Mouse (Mus musculus): ENCODE results near the gene Cldn19. TPM values are rescaled to one million over a fixed set of nuclear protein-coding genes. Genes with fewer than 3 reads are reported as not detected.

The Cldn19 gene
- polyA plus RNA-seq, 1 experiment from 2014 or later = not detected

DNA sequence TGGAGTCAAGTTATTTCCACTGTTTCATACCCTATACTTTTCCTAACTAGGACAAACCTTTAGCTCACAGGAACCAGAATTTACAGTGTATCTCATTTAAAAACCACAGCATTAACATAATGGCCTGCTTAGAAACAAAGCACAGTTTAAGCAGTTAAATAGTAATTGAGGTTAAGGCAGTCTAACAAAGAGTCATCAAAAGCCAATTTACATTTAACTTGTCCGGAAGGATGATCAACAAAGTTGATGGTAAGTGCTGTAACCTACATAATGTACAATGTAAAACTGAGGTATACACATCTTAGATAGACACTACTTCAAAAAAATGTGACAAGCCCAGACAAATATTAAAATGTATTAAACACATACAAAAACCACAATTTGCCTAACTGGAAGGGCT lies 36.7 kb downstream of the Cldn19 start:
- no peak overlapping the region for H3K27ac ChIP-seq (replicated peaks)
- H3K27me3 ChIP-seq (ENCODE audit: control insufficient read depth, insufficient read depth, low read length) = no peaks in the 10 kb centered on the region
- no peaks in the 10 kb centered on the region for H3K36me3 ChIP-seq (ENCODE audit: control insufficient read depth, insufficient read depth, low read length)
- TF ChIP-seq EP300 (optimal IDR thresholded peaks at IDR 0.05) (no peak), CTCF (IDR thresholded peaks at IDR 0.05; ENCODE audit: low read depth) (no peak)
- peak overlapping the region; percentile 90 for H3K4me2 ChIP-seq (replicated peaks; ENCODE audit: low read depth)
- H3K9ac ChIP-seq (ENCODE audit: low read length) = peak overlapping the region; percentile 81; the same call in 1 of the 2 replicates
- 67% methylated on average over 1 of the region's 1 CpGs for WGBS
- DNase-seq (ENCODE audit: low spot score) (no peak), ATAC-seq (ENCODE audit: low FRiP score, low TSS enrichment) (no peak)
- H3K4me1 ChIP-seq (replicated peaks; ENCODE audit: control insufficient read depth, insufficient read depth) = 0 out of 2 replicates have a peak, but pooled peaks cover 4% of the 10 kb centered on the region
- no peaks in the 10 kb centered on the region for H3K9me3 ChIP-seq (ENCODE audit: control insufficient read depth, low read length)
- peak overlapping the region; percentile 83; the same call in 1 of the 2 replicates for H3K4me3 ChIP-seq (ENCODE audit: low read depth, low read length)

DNA sequence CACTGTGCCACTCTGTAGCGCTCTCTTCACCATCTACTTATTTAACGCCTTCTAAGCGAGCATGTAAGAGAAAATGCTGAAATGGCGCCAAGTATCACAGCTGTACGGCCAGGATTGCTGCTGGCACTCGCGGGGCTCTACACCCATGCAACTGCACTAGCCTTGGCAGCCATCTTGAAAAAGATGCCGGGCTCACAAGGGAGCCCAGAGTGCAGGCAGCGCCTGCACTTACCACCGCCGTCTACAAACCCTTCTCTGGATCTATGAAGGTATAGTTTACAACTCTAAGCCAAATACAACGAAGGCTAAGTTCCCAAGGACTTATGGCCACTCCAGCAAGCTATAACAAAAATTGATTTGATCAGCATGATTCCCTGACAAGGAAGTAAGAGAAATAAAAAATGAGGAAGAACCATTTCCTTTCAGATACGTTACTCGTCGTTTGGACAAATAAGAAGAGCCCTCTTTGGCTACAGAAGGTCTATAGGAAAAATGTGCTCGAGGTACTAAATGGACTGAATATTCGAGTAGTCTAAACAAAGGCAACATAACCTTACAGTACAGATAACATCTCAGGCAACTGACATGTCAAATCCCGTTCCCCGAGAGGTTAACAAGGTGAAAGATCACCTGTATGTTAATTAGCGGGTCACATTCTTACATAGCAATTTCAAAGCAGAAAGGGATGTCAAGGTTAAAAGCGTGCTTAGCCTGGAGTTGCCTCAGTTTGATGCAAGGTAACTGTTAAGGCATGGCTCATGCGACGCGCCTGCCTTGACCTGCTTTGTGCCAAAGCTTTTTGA lies 37.8 kb downstream of the Cldn19 start:
- under 1% methylated on average over 24 of the region's 24 CpGs for WGBS
- H3K27me3 ChIP-seq (ENCODE audit: control insufficient read depth, insufficient read depth, low read length) = no peaks in the 10 kb centered on the region
- peak overlapping the region; percentile 83 for H3K4me3 ChIP-seq (ENCODE audit: low read depth, low read length)
- ATAC-seq (ENCODE audit: low FRiP score, low TSS enrichment) (no peak), DNase-seq (ENCODE audit: low spot score) (peak; percentile 67)
- no peaks in the 10 kb centered on the region for H3K9me3 ChIP-seq (ENCODE audit: control insufficient read depth, low read length)
- H3K9ac ChIP-seq (ENCODE audit: low read length) = peak overlapping the region; percentile 81
- H3K27ac ChIP-seq (replicated peaks) = peak overlapping the region; percentile 81
- peak overlapping the region; percentile 90 for H3K4me2 ChIP-seq (replicated peaks; ENCODE audit: low read depth)
- 0 out of 2 replicates have a peak, but pooled peaks cover 4% of the 10 kb centered on the region for H3K4me1 ChIP-seq (replicated peaks; ENCODE audit: control insufficient read depth, insufficient read depth)
- TF ChIP-seq EP300 (optimal IDR thresholded peaks at IDR 0.05) (no peak), CTCF (IDR thresholded peaks at IDR 0.05; ENCODE audit: low read depth) (no peak)
- H3K36me3 ChIP-seq (ENCODE audit: control insufficient read depth, insufficient read depth, low read length) = no peaks in the 10 kb centered on the region

DNA sequence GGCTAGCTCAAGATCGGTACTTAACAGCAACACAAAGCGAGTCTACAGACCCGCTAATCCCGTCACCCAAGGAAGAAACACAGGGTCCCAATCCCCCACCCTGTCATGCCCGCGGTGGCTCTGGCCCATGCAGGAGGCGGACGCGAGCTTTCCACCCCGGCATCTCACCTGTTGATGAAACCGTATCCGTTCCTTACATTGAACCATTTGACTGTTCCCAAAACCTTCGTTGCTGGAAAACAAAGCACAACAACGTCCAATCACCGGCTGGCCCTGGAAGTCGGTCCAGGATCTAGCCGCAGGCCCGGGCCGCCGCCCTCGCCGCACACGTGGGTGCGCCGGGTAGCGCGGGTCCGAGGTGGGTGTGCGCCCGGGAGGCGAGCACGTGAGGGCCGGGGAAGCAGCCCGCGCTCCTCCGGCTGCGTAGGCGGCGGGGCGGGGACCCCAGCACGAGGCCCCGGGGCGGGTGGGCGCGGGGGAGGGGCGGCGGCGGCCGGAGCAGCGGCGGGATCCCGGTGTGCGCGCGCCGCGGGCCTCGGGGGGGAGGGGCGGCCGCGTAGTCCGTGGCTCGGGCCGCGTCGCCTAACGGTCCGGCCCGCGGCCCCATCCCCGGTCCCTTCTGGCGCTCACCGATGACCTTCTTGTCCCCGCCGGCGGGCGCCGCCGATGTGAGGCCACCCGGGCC lies 38.5 kb downstream of the Cldn19 start:
- under 1% methylated on average over 52 of the region's 80 CpGs for WGBS
- peak; percentile 61 for DNase-seq (ENCODE audit: low spot score)
- peak; percentile 25 for ATAC-seq (ENCODE audit: low FRiP score, low TSS enrichment)

DNA sequence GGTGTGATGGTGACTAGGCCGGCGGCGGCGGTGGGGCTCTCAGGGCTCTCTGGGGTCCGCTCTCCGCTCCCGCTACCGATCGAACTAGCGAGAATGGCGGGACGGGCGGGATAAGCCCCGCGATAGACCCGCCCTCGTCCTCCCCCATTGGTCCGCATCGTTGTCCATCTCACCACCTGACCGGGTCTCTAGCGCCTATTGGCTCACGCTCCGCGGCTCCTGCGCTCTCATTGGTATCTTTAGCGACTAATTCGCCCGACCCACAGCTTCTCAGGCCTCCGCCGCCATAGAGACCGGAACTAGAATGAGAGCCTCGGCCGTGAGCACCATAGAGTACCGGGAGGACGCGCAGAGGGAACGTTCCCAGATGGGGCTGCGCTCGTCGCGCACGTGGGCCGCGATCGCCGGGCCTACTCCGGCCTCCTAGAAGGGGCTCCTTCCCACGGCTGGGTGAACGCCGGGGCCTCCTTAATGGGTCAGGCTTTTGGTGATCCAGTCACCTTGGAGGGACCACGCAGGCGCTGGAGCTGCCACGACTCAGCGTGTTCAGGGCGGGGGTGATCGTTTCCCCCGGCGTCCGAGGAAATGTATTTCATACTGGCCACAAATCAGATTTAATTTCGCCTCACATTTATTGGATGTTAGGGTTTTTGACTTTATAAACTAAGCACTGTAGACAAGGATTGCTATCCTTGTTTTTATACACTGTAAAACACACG lies 39.4 kb downstream of the Cldn19 start, which contains the start of gene Ybx1:
TSS of gene Ybx1 (minus strand) at position 190 of the 719 bp plus-strand sequence.
- Histone ChIP-seq H3K27ac (replicated peaks) (peak within 1 kb of the TSS; percentile 89), H3K27me3 (ENCODE audit: control insufficient read depth, insufficient read depth, low read length) (no peaks in the 10 kb centered on the region), H3K4me1 (replicated peaks; ENCODE audit: control insufficient read depth, insufficient read depth) (0 out of 2 replicates have a peak, but pooled peaks cover 4% of the 10 kb centered on the region), H3K4me3 (ENCODE audit: low read depth, low read length) (peak within 1 kb of the TSS; percentile 83), H3K36me3 (ENCODE audit: control insufficient read depth, insufficient read depth, low read length) (no peaks in the 10 kb centered on the region), H3K4me2 (replicated peaks; ENCODE audit: low read depth) (peak within 1 kb of the TSS; percentile 90), H3K9me3 (ENCODE audit: control insufficient read depth, low read length) (no peaks in the 10 kb centered on the region), H3K9ac (ENCODE audit: low read length) (peak within 1 kb of the TSS; percentile 83)
- DNase-seq (ENCODE audit: low spot score) (peak; percentile 99), ATAC-seq (ENCODE audit: low FRiP score, low TSS enrichment) (peak; percentile 99)
- WGBS = under 1% methylated on average over 60 of the region's 61 CpGs
- TF ChIP-seq CTCF (IDR thresholded peaks at IDR 0.05; ENCODE audit: low read depth) = no peak
- TF ChIP-seq EP300 (optimal IDR thresholded peaks at IDR 0.05) = no peak

More for the DNA sequence above, 38.5 kb downstream of the Cldn19 start:
- H3K27ac ChIP-seq (replicated peaks) = peak overlapping the region; percentile 81
- TF ChIP-seq EP300 (optimal IDR thresholded peaks at IDR 0.05) = no peak
- TF ChIP-seq CTCF (IDR thresholded peaks at IDR 0.05; ENCODE audit: low read depth) = no peak
- peak overlapping the region; percentile 83 for H3K4me3 ChIP-seq (ENCODE audit: low read depth, low read length)
- peak overlapping the region; percentile 81 for H3K9ac ChIP-seq (ENCODE audit: low read length)
- H3K4me2 ChIP-seq (replicated peaks; ENCODE audit: low read depth) = peak overlapping the region; percentile 90
- no peaks in the 10 kb centered on the region for H3K27me3 ChIP-seq (ENCODE audit: control insufficient read depth, insufficient read depth, low read length)
- no peaks in the 10 kb centered on the region for H3K9me3 ChIP-seq (ENCODE audit: control insufficient read depth, low read length)
- no peaks in the 10 kb centered on the region for H3K36me3 ChIP-seq (ENCODE audit: control insufficient read depth, insufficient read depth, low read length)
- 0 out of 2 replicates have a peak, but pooled peaks cover 4% of the 10 kb centered on the region for H3K4me1 ChIP-seq (replicated peaks; ENCODE audit: control insufficient read depth, insufficient read depth)

DNA sequence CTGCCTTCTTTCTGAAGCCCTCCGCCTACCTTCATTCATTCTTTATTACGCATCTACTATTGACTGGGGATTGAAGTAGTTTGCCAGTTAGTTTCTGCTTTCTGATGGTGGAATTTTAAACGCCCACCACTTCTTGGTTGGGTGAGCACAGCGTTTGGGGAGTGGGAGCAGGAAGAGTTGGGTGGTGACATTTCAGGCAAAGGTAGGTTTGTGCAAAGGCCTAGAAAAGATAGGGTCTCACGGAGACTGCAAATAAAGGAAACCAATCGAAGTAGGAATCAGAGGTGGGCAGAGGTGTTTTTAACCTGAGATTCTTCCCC lies 39.9 kb downstream of the Cldn19 start:
- peak overlapping the region; percentile 89; the same call in 1 of the 2 replicates for H3K27ac ChIP-seq (replicated peaks)
- H3K4me3 ChIP-seq (ENCODE audit: low read depth, low read length) = peak overlapping the region; percentile 83
- ATAC-seq (ENCODE audit: low FRiP score, low TSS enrichment) (no peak), DNase-seq (ENCODE audit: low spot score) (no peak)
- no peaks in the 10 kb centered on the region for H3K36me3 ChIP-seq (ENCODE audit: control insufficient read depth, insufficient read depth, low read length)
- no peaks in the 10 kb centered on the region for H3K27me3 ChIP-seq (ENCODE audit: control insufficient read depth, insufficient read depth, low read length)
- no peaks in the 10 kb centered on the region for H3K9me3 ChIP-seq (ENCODE audit: control insufficient read depth, low read length)
- H3K4me2 ChIP-seq (replicated peaks; ENCODE audit: low read depth) = peak overlapping the region; percentile 68
- H3K4me1 ChIP-seq (replicated peaks; ENCODE audit: control insufficient read depth, insufficient read depth) = 0 out of 2 replicates have a peak, but pooled peaks cover 4% of the 10 kb centered on the region
- TF ChIP-seq EP300 (optimal IDR thresholded peaks at IDR 0.05) (no peak), CTCF (IDR thresholded peaks at IDR 0.05; ENCODE audit: low read depth) (no peak)
- WGBS = 7% methylated on average over 6 of the region's 6 CpGs
- peak overlapping the region; percentile 83 for H3K9ac ChIP-seq (ENCODE audit: low read length)
